In the genomic region with DNA sequence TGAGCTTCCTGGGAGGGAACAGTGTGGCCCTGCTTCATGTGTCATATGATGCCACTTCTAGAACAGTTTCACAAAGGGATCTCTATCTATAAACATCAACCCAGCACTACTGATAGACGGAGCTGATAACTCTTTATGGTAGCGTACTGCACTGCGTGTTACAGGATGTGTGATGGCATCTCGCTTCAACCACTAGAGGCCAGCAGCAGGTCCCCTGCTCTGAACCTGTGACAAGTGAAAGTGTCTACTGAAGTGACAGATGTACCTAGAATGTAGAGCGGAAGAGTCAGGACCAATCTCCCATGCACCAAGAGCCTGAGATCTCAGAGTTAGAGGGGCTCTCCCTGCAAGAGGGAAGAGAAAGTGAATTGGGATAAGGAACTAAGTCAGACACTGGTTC, we compare ENCODE assay signal across 9 mouse cellular contexts. TPM values are rescaled to one million over a fixed set of nuclear protein-coding genes. Genes with fewer than 3 reads are reported as not detected.
A peak's percentile ranks its signal among the peaks of the same experiment; 100 is the strongest.
DNase-seq lines count a peak whose midpoint lies in the region; ATAC-seq and TF ChIP-seq lines count a peak whose summit lies in the region.
"Had no signal": no experiment of that assay in that cellular context is flagged by ENCODE, and none has a peak within 500 bp of the region (broad histone marks: within the 10 kb centered on the region; RNA-seq: fewer than 3 reads in every experiment).

No protein-coding gene starts in this region.

- no peaks in the 10 kb centered on the region for H3K4me1 ChIP-seq in liver, postnatal 0 days (ENCODE audit: insufficient read depth)
- H3K4me1 ChIP-seq in stomach, embryonic 16.5 days (ENCODE audit: control insufficient read depth, insufficient read depth, low read length) = 0 out of 2 replicates have a peak, but pooled peaks cover 7% of the 10 kb centered on the region
- no peaks in the 10 kb centered on the region for H3K4me1 ChIP-seq in hindbrain, embryonic 11.5 days (replicated peaks; ENCODE audit: control insufficient read depth, insufficient read depth, low read length)
- peaks cover 8% of the 10 kb centered on the region for H3K4me1 ChIP-seq in midbrain, embryonic 15.5 days

- no peak overlapping the region for H3K4me3 ChIP-seq in liver, postnatal 0 days (ENCODE audit: low read depth, low read length)
- no peak overlapping the region for H3K4me3 ChIP-seq in stomach, embryonic 16.5 days (replicated peaks; ENCODE audit: low read length)
- H3K4me3 ChIP-seq in hindbrain, embryonic 11.5 days (ENCODE audit: low read depth, low read length) = no peak overlapping the region
- H3K4me3 ChIP-seq in midbrain, embryonic 15.5 days = no peak overlapping the region
- H3K4me3 ChIP-seq: embryonic facial prominence, embryonic 13.5 days had no signal

- no peak for TF ChIP-seq EP300 in liver, postnatal 0 days (IDR thresholded peaks at IDR 0.05; ENCODE audit: low read depth)

- no peak overlapping the region for H3K27ac ChIP-seq in liver, postnatal 0 days (ENCODE audit: low read depth)
- H3K27ac ChIP-seq in stomach, embryonic 16.5 days (ENCODE audit: low read length) = peak overlapping the region; percentile 65
- no peak overlapping the region for H3K27ac ChIP-seq in hindbrain, embryonic 11.5 days (ENCODE audit: low read depth, low read length)
- H3K27ac ChIP-seq in midbrain, embryonic 15.5 days = no peak overlapping the region
- H3K27ac ChIP-seq: embryonic facial prominence, embryonic 13.5 days had no signal

- ATAC-seq in common myeloid progenitor, adult 5-6 weeks (replicated peaks; ENCODE audit: low read depth, poor library complexity, severe bottlenecking) = peak; percentile 51
- no peak for ATAC-seq in liver, postnatal 0 days
- no peak for ATAC-seq in stomach, embryonic 16.5 days (ENCODE audit: insufficient read depth, low FRiP score)
- no peak for ATAC-seq in hindbrain, embryonic 11.5 days (ENCODE audit: low FRiP score)
- ATAC-seq in midbrain, embryonic 15.5 days (replicated peaks) = no peak

- no peaks in the 10 kb centered on the region for H3K27me3 ChIP-seq in liver, postnatal 0 days (ENCODE audit: insufficient read depth, low read length)
- H3K27me3 ChIP-seq in stomach, embryonic 16.5 days (ENCODE audit: control insufficient read depth, insufficient read depth, low read length) = no peaks in the 10 kb centered on the region
- H3K27me3 ChIP-seq in hindbrain, embryonic 11.5 days (ENCODE audit: control insufficient read depth, insufficient read depth, low read length) = no peaks in the 10 kb centered on the region
- H3K27me3 ChIP-seq in midbrain, embryonic 15.5 days (replicated peaks) = no peaks in the 10 kb centered on the region
- H3K27me3 ChIP-seq: embryonic facial prominence, embryonic 13.5 days had no signal

- WGBS in liver, postnatal 0 days (ENCODE audit: insufficient replicate concordance) = 57% methylated on average over 5 of the region's 5 CpGs
- 79% methylated on average over 5 of the region's 5 CpGs for WGBS in stomach, embryonic 16.5 days
- 89% methylated on average over 5 of the region's 5 CpGs for WGBS in hindbrain, embryonic 11.5 days
- 86% methylated on average over 5 of the region's 5 CpGs for WGBS in midbrain, embryonic 15.5 days

- TF ChIP-seq CTCF in liver, postnatal 0 days (IDR thresholded peaks at IDR 0.05; ENCODE audit: low read depth) = peak; percentile 48

- no peak overlapping the region for H3K9ac ChIP-seq in liver, postnatal 0 days (replicated peaks)
- H3K9ac ChIP-seq in stomach, embryonic 16.5 days (ENCODE audit: low read length) = no peak overlapping the region
- no peak overlapping the region for H3K9ac ChIP-seq in hindbrain, embryonic 11.5 days (ENCODE audit: low read depth, low read length)
- no peak overlapping the region for H3K9ac ChIP-seq in midbrain, embryonic 15.5 days
- H3K9ac ChIP-seq: embryonic facial prominence, embryonic 13.5 days had no signal

- DNase-seq in layer of hippocampus, adult 9-11 months = peak; percentile 26
- no peak for DNase-seq in layer of hippocampus, adult 11-12 months (ENCODE audit: low spot score)
- no peak for DNase-seq in liver, postnatal 0 days
- DNase-seq in hindbrain, embryonic 11.5 days (ENCODE audit: low spot score) = no peak
- no peak for DNase-seq in gastrocnemius, postnatal 4 days (ENCODE audit: low spot score in 2 of 2)

- H3K36me3 ChIP-seq in liver, postnatal 0 days (replicated peaks; ENCODE audit: insufficient read depth, low read length) = no peaks in the 10 kb centered on the region
- no peaks in the 10 kb centered on the region for H3K36me3 ChIP-seq in stomach, embryonic 16.5 days (ENCODE audit: control insufficient read depth, insufficient read depth, low read length)
- H3K36me3 ChIP-seq in hindbrain, embryonic 11.5 days (ENCODE audit: control insufficient read depth, insufficient read depth, low read length) = no peaks in the 10 kb centered on the region
- no peaks in the 10 kb centered on the region for H3K36me3 ChIP-seq in midbrain, embryonic 15.5 days (replicated peaks)
- H3K36me3 ChIP-seq: embryonic facial prominence, embryonic 13.5 days had no signal

- no peak overlapping the region for H3K4me2 ChIP-seq in liver, postnatal 0 days (ENCODE audit: low read depth, low read length)
- H3K4me2 ChIP-seq in stomach, embryonic 16.5 days (ENCODE audit: low read depth, low read length) = no peak overlapping the region
- H3K4me2 ChIP-seq in hindbrain, embryonic 11.5 days (replicated peaks; ENCODE audit: low read depth, low read length) = no peak overlapping the region
- H3K4me2 ChIP-seq in midbrain, embryonic 15.5 days = no peak overlapping the region
- H3K4me2 ChIP-seq: embryonic facial prominence, embryonic 13.5 days had no signal

- H3K9me3 ChIP-seq in liver, postnatal 0 days (ENCODE audit: low read length) = no peaks in the 10 kb centered on the region
- H3K9me3 ChIP-seq in stomach, embryonic 16.5 days (replicated peaks; ENCODE audit: control insufficient read depth, low read length) = no peaks in the 10 kb centered on the region
- H3K9me3 ChIP-seq in hindbrain, embryonic 11.5 days (ENCODE audit: control insufficient read depth, low read length) = no peaks in the 10 kb centered on the region
- H3K9me3 ChIP-seq in midbrain, embryonic 15.5 days = no peaks in the 10 kb centered on the region
- H3K9me3 ChIP-seq: embryonic facial prominence, embryonic 13.5 days had no signal

RNA-seq across cellular contexts. Expression of a gene that starts 41.6 kb away (rescaled TPM):
- total RNA-seq in common myeloid progenitor, adult 5-6 weeks (2017) = 1.4 and 3.9 TPM in 2 replicates
- 1.7 and 2.5 TPM in 2 replicates for polyA plus RNA-seq in liver, postnatal 0 days (2015; fragmentation: Nextera tagmentation; extraction: Ambion mirVana)
- polyA plus RNA-seq in stomach, embryonic 16.5 days (2015; fragmentation: Nextera tagmentation; extraction: Ambion mirVana) = 8.6 and 9.4 TPM in 2 replicates
- 53.0 and 58.1 TPM in 2 replicates for polyA plus RNA-seq in hindbrain, embryonic 11.5 days (2014; fragmentation: Nextera tagmentation; extraction: Ambion mirVana)
- 22.7 and 24.6 TPM in 2 replicates for polyA plus RNA-seq in midbrain, embryonic 15.5 days (2015; fragmentation: Nextera tagmentation; extraction: Ambion mirVana)
- 10 to 100 TPM; 24.1 to 24.3 TPM for total RNA-seq in gastrocnemius, postnatal 4 days (2021)
